ENCODE assay signal across 8 mouse cellular contexts in the genomic region with DNA sequence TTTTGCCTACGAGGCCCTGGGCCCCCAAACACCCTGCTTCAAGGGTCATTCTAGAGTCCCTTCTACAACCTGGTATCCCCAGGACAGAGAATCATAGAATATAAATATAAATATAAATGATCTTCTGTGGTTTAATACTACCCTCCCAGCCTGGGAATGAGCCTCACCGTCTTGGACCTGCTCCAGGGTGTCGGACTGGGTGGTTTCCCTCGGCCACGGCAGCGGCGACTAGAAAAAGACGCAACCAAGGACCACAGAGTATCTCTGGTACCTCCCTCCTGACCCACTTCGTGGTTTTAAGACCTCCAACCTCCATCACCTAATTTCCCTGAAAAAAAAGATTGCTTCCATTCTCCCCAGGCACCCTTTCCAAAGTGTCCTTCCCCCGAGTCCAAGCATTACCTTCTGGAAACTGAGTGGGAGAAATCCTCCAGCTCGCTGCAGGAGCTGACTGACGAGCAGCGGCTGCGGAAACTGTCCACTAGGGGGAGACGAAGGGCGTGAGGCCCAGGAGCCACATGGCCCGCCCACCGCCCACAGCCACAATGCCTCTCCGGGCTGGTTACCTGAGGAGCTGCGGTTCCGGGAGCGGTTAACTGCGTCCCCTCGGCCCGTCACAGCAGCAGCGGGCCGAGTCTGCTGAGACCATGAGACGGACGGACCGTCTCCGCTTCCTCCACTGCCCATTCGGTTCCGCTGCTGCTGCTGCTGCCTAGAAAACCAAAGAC. TPM values are rescaled to one million over a fixed set of nuclear protein-coding genes. Genes with fewer than 3 reads are reported as not detected.
DNase-seq lines count a peak whose midpoint lies in the region; ATAC-seq lines count a peak whose summit lies in the region.

No protein-coding gene starts in this region.

- peak overlapping the region; percentile 39 for H3K4me3 ChIP-seq in hindbrain, embryonic 12.5 days

- peak; percentile 90 for DNase-seq in NIH3T3 (ENCODE audit: low read depth)
- peak; percentile 96 to 98 for DNase-seq in cerebellum, postnatal 10 days
- DNase-seq in frontal cortex, postnatal 10 days (ENCODE audit: low spot score in 2 of 2) = peak; percentile 75 to 85
- DNase-seq in layer of hippocampus, postnatal 25 days (ENCODE audit: extremely low spot score in 1 of 2, low spot score in 1 of 2) = peak; percentile 84 to 87
- peak; percentile 92 for DNase-seq in lung, postnatal 14 days
- peak; percentile 96 for DNase-seq in retina, embryonic 14.5 days (ENCODE audit: low spot score)
- peak; percentile 80 to 82 for DNase-seq in thymus, postnatal 36 days

- no peaks in the 10 kb centered on the region for H3K9me3 ChIP-seq in hindbrain, embryonic 12.5 days (replicated peaks)

- ATAC-seq in hindbrain, embryonic 12.5 days (ENCODE audit: low FRiP score) = peak; percentile 61

- H3K27ac ChIP-seq in hindbrain, embryonic 12.5 days = peak overlapping the region; percentile 13; the same call in 1 of the 2 replicates

- H3K4me2 ChIP-seq in hindbrain, embryonic 12.5 days (replicated peaks) = peak overlapping the region; percentile 62

- peaks cover 18% of the 10 kb centered on the region for H3K27me3 ChIP-seq in hindbrain, embryonic 12.5 days

- peak overlapping the region; percentile 62 for H3K9ac ChIP-seq in hindbrain, embryonic 12.5 days

- peaks cover 25% of the 10 kb centered on the region for H3K4me1 ChIP-seq in hindbrain, embryonic 12.5 days

- WGBS in hindbrain, embryonic 12.5 days = 22% methylated on average over 33 of the region's 33 CpGs

- no peaks in the 10 kb centered on the region for H3K36me3 ChIP-seq in hindbrain, embryonic 12.5 days

RNA-seq across cellular contexts. Expression of a gene that starts 18.2 kb away (rescaled TPM):
- polyA plus RNA-seq in hindbrain, embryonic 12.5 days (2016; fragmentation: Nextera tagmentation; extraction: Ambion mirVana) = 28.8 and 31.9 TPM in 2 replicates
- total RNA-seq in layer of hippocampus, postnatal 25 days (2021) = 10 to 100 TPM in 1 of 2 experiments, 1 to 10 TPM in 1; 9.5 to 13.5 TPM

RNA-seq across cellular contexts. Expression of a gene that starts 20.9 kb away (rescaled TPM):
- polyA plus RNA-seq in hindbrain, embryonic 12.5 days (2016; fragmentation: Nextera tagmentation; extraction: Ambion mirVana) = 2.9 and 3.8 TPM in 2 replicates
- 10 to 100 TPM in 1 of 2 experiments, 1 to 10 TPM in 1; 8.6 to 17.9 TPM for total RNA-seq in layer of hippocampus, postnatal 25 days (2021)

RNA-seq across cellular contexts. Expression of a gene that starts 33.7 kb away (rescaled TPM):
- polyA plus RNA-seq in hindbrain, embryonic 12.5 days (2016; fragmentation: Nextera tagmentation; extraction: Ambion mirVana) = 11.2 and 12.5 TPM in 2 replicates
- total RNA-seq in layer of hippocampus, postnatal 25 days (2021) = 10 to 100 TPM; 69.2 to 93.3 TPM

RNA-seq across cellular contexts. Expression of a gene that starts 52.3 kb away (rescaled TPM):
- 0.27 and 0.45 TPM in 2 replicates for polyA plus RNA-seq in hindbrain, embryonic 12.5 days (2016; fragmentation: Nextera tagmentation; extraction: Ambion mirVana)
- total RNA-seq in layer of hippocampus, postnatal 25 days (2021) = 1 to 10 TPM; 1.9 to 2.2 TPM

Comparison
In these comparisons a context has a peak if more than half of its experiments do, and no peak if none do; other contexts are left out.
1. Peak in every context shown above with its lines: DNase-seq, ATAC-seq, H3K4me3 ChIP-seq and H3K27ac ChIP-seq.